Mouse (Mus musculus) myocyte (in vitro differentiated cells): Measurements from ENCODE around the gene Gcm2. TPM values are rescaled to one million over a fixed set of nuclear protein-coding genes. Genes with fewer than 3 reads are reported as not detected.

Experiments
- H3K27me3 ChIP-seq: one replicate; pipeline ENCODE4 v1.6.1; 2011; ENCODE audit not compliant: control insufficient read depth, insufficient read depth, insufficient read length
- H3K36me3 ChIP-seq: one replicate; pipeline ENCODE4 v1.6.1; 2011; ENCODE audit not compliant: control insufficient read depth, insufficient read depth
- H3K4me2 ChIP-seq: one replicate; pipeline ENCODE4 v1.6.1; 2011; ENCODE audit warnings: low read depth, control low read depth
- H3K4me3 ChIP-seq: one replicate; pipeline ENCODE4 v1.5.1; 2011; ENCODE audit warnings: mild to moderate bottlenecking, control low read depth, moderate library complexity
- H3K79me2 ChIP-seq: one replicate; pipeline ENCODE4 v1.6.1; 2011; ENCODE audit not compliant: control insufficient read depth, insufficient read depth
- H3ac ChIP-seq: one replicate; pipeline ENCODE4 v1.6.1; 2011; ENCODE audit not compliant: control insufficient read depth, insufficient read length
- CEBPB ChIP-seq: IDR thresholded peaks from 2 replicates; pipeline ENCODE4 v1.6.1; 2011; ENCODE audit warnings: mild to moderate bottlenecking, moderate library complexity; ENCODE audit not compliant: poor library complexity, insufficient read depth, severe bottlenecking
- E2F4 ChIP-seq: IDR thresholded peaks from one replicate; pipeline ENCODE4 v1.6.1; 2011; ENCODE audit warnings: mild to moderate bottlenecking, control low read depth, moderate library complexity; ENCODE audit not compliant: insufficient read depth
- MAX ChIP-seq: IDR thresholded peaks from one replicate; pipeline ENCODE4 v1.6.1; 2011; ENCODE audit warnings: low read depth, mild to moderate bottlenecking, control low read depth
- MYOD1 ChIP-seq, 3 experiments: IDR thresholded peaks; one replicate each; pipeline ENCODE4 v1.6.1; 2011; ENCODE audit warnings: control low read depth in 2 of 3, low read depth in 2 of 3, mild to moderate bottlenecking in 2 of 3, moderate library complexity in 1 of 3; ENCODE audit not compliant: insufficient read length in 2 of 3, control insufficient read depth in 1 of 3
- MYOG ChIP-seq, 3 experiments: IDR thresholded peaks; one replicate each; pipeline ENCODE4 v1.6.1; 2011; ENCODE audit warnings: control low read depth in 2 of 3, low read depth in 2 of 3, mild to moderate bottlenecking in 2 of 3; ENCODE audit not compliant: insufficient read length in 2 of 3, control insufficient read depth in 1 of 3, insufficient read depth in 1 of 3
- POLR2A ChIP-seq: IDR thresholded peaks from one replicate; pipeline ENCODE4 v1.6.1; 2011; ENCODE audit warnings: low read depth, mild to moderate bottlenecking, control low read depth, moderate library complexity; ENCODE audit not compliant: insufficient read length
- POLR2AphosphoS2 ChIP-seq: IDR thresholded peaks from one replicate; pipeline ENCODE4 v1.6.1; 2011; ENCODE audit warnings: low read depth, control low read depth; ENCODE audit not compliant: insufficient read length
- REST ChIP-seq: IDR thresholded peaks from one replicate; pipeline ENCODE4 v1.6.1; 2011; ENCODE audit warnings: mild to moderate bottlenecking, control low read depth, moderate library complexity; ENCODE audit not compliant: insufficient read depth, insufficient read length
- SRF ChIP-seq: IDR thresholded peaks from one replicate; pipeline ENCODE4 v1.6.1; 2011; ENCODE audit warnings: low read depth; ENCODE audit not compliant: control insufficient read depth, insufficient read length
- TCF12 ChIP-seq: IDR thresholded peaks from one replicate; pipeline ENCODE4 v1.6.1; 2011; ENCODE audit warnings: mild to moderate bottlenecking, control low read depth; ENCODE audit not compliant: poor library complexity, insufficient read depth, severe bottlenecking
- TCF3 ChIP-seq: IDR thresholded peaks from one replicate; pipeline ENCODE4 v1.6.1; 2011; ENCODE audit warnings: low read depth, control low read depth; ENCODE audit not compliant: insufficient read length
- USF1 ChIP-seq: IDR thresholded peaks from one replicate; pipeline ENCODE4 v1.6.1; 2011; ENCODE audit warnings: low read depth, mild to moderate bottlenecking, control low read depth, moderate library complexity
- polyA plus RNA-seq: library from polyadenylated mRNA; unstranded; fragments of >200 nt; fragmentation: generic; extraction: Trizol; gene quantifications from one replicate; pipeline ENCODE4 v1.2.1, GENCODE M21; 2012; ENCODE audit warnings: missing spikeins

Gcm2 gene
- not detected for polyA plus RNA-seq

GRCm38 (mm10) chr13:41110935-41111334 lies at the start of gene Gcm2:
TSS of gene Gcm2 (minus strand) at chr13:41111035.
- Histone ChIP-seq H3K4me2 (no peak within 1 kb of the TSS), H3K27me3 (peaks cover 39% of the 10 kb centered on the region), H3K4me3 (no peak within 1 kb of the TSS), H3K79me2 (no peaks in the 10 kb centered on the region), H3ac (no peak within 1 kb of the TSS), H3K36me3 (no peaks in the 10 kb centered on the region)
- TF ChIP-seq E2F4, result no peak
- no peak for TF ChIP-seq POLR2A
- no peak for TF ChIP-seq TCF3

DNA sequence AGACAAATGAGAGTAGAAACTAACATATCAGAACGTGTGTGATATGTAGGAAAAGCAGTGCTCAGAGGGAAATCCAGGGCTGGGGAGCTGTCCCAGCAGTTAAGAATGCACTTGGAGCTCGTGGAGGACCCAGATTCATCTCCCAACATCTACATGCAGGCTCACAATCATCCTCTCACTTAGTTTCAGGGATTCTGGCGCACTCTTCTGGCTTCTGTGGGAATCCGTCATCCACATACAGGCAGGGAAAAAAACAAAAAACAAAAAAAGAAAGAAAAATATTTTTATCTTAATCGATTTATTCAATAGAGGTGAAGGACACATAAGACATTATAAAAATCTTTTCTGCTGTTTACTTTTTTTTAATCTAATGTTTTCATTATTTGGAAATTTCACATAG lies 47.6 kb upstream of the Gcm2 start:
- TF ChIP-seq REST (no peak), USF1 (no peak), TCF3 (no peak), TCF12 (no peak), POLR2A (no peak), CEBPB (no peak), E2F4 (no peak), MYOD1 (IDR thresholded peaks at IDR 0.05; ENCODE audit: control insufficient read depth in 1 of 3, insufficient read length in 2 of 3, low read depth in 2 of 3) (no peak), MYOG (IDR thresholded peaks at IDR 0.05; ENCODE audit: control insufficient read depth in 1 of 3, insufficient read depth in 1 of 3, insufficient read length in 2 of 3, low read depth in 2 of 3) (no peak), POLR2AphosphoS2 (no peak), MAX (no peak), SRF (no peak)
- Histone ChIP-seq H3ac (no peak overlapping the region), H3K4me3 (no peak overlapping the region), H3K36me3 (no peaks in the 10 kb centered on the region), H3K27me3 (peaks cover 33% of the 10 kb centered on the region), H3K4me2 (no peak overlapping the region), H3K79me2 (no peaks in the 10 kb centered on the region)

GRCm38 (mm10) chr13:41153146-41153545 lies 42.3 kb upstream of the Gcm2 start:
- Histone ChIP-seq H3K4me2 (no peak overlapping the region), H3K79me2 (no peaks in the 10 kb centered on the region), H3K27me3 (peaks cover 40% of the 10 kb centered on the region), H3ac (no peak overlapping the region), H3K4me3 (no peak overlapping the region), H3K36me3 (no peaks in the 10 kb centered on the region)
- TF ChIP-seq TCF12, result no peak

DNA sequence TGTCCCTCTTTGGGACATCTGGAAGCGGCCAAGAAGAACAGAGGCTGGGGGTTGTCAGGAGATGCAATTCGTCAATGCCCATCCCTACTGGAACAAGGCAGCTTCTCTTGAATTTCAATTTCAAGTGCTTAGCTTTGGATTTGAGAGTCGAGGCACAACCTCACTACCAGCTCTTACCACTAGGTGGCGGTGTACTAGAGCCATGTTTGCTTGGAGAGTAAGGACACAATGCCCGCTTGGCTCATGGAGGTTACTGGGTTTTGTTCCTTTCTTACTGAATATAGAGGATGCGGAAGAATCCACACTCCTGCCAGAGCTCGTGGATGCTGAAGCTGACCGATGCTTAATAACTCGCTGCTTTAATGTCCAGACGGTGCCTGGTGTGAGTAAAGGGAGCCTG lies 35.4 kb upstream of the Gcm2 start:
- H3K4me2 ChIP-seq, result no peak overlapping the region
- peaks cover 16% of the 10 kb centered on the region for H3K27me3 ChIP-seq
- H3ac ChIP-seq, result no peak overlapping the region
- TF ChIP-seq MYOG (IDR thresholded peaks at IDR 0.05; ENCODE audit: control insufficient read depth in 1 of 3, insufficient read depth in 1 of 3, insufficient read length in 2 of 3, low read depth in 2 of 3) (no peak), E2F4 (no peak), POLR2A (no peak), TCF3 (no peak), MYOD1 (IDR thresholded peaks at IDR 0.05; ENCODE audit: control insufficient read depth in 1 of 3, insufficient read length in 2 of 3, low read depth in 2 of 3) (no peak), USF1 (no peak), REST (no peak), POLR2AphosphoS2 (no peak), TCF12 (no peak), MAX (no peak), CEBPB (no peak), SRF (no peak)
- H3K36me3 ChIP-seq, result no peaks in the 10 kb centered on the region
- no peaks in the 10 kb centered on the region for H3K79me2 ChIP-seq
- no peak overlapping the region for H3K4me3 ChIP-seq

GRCm38 (mm10) chr13:41145433-41145970 lies 34.7 kb upstream of the Gcm2 start:
- TF ChIP-seq E2F4, result no peak
- TF ChIP-seq CEBPB, result no peak
- no peak for TF ChIP-seq TCF12
- no peak for TF ChIP-seq TCF3
- TF ChIP-seq USF1, result no peak
- no peak for TF ChIP-seq POLR2A
- no peak for TF ChIP-seq REST
- no peak for TF ChIP-seq POLR2AphosphoS2
- no peak for TF ChIP-seq SRF
- no peak for TF ChIP-seq MYOD1 (IDR thresholded peaks at IDR 0.05; ENCODE audit: control insufficient read depth in 1 of 3, insufficient read length in 2 of 3, low read depth in 2 of 3)
- no peak for TF ChIP-seq MAX
- no peak for TF ChIP-seq MYOG (IDR thresholded peaks at IDR 0.05; ENCODE audit: control insufficient read depth in 1 of 3, insufficient read depth in 1 of 3, insufficient read length in 2 of 3, low read depth in 2 of 3)
- no peaks in the 10 kb centered on the region for H3K36me3 ChIP-seq
- peaks cover 22% of the 10 kb centered on the region for H3K27me3 ChIP-seq
- no peaks in the 10 kb centered on the region for H3K79me2 ChIP-seq
- no peak overlapping the region for H3ac ChIP-seq
- no peak overlapping the region for H3K4me3 ChIP-seq
- no peak overlapping the region for H3K4me2 ChIP-seq
